Mouse (Mus musculus) lung, adult 2 months (tissue): ENCODE measurements at regions not wholly inside any gene's neighbourhood (a gene's known extent, or its start where the extent isn't known, plus 50 kb on each side); places are given as distances from the start of the nearest gene placed in this dataset.

ENCODE experiments used
- CTCF ChIP-seq: fragments of 200-500 bp; IDR thresholded peaks from 2 replicates; pipeline ENCODE4 v1.5.1; 2011; ENCODE audit warnings: mild to moderate bottlenecking, low read length, control low read depth; ENCODE audit not compliant: insufficient read depth
- POLR2A ChIP-seq: fragments of 200-500 bp; IDR thresholded peaks from 2 replicates; pipeline ENCODE4 v1.6.1; 2011; ENCODE audit warnings: low read depth, mild to moderate bottlenecking, control low read depth, low read length, borderline replicate concordance; ENCODE audit errors: extremely low read depth

- TF ChIP-seq CTCF (no peak), POLR2A (no peak)
Observed at GRCm38 (mm10) chr6:117622946-117623345, 218.0 kb upstream of the Zfp637 start.
